21 mouse cellular contexts compared by ENCODE assay signal in genomic region chr12:15552979-15553680, GRCm38 (mm10).
DNase-seq lines count a peak whose midpoint lies in the region; ATAC-seq and TF ChIP-seq lines count a peak whose summit lies in the region.
"Had no signal": no experiment of that assay in that cellular context is flagged by ENCODE, and none has a peak within 500 bp of the region (broad histone marks: within the 10 kb centered on the region; RNA-seq: fewer than 3 reads in every experiment).

No protein-coding gene starts in this region.

- no peaks in the 10 kb centered on the region; the same call in 1 of the 2 replicates for H3K4me1 ChIP-seq in hindbrain, embryonic 15.5 days (replicated peaks)
- no peaks in the 10 kb centered on the region for H3K4me1 ChIP-seq in hindbrain, embryonic 12.5 days
- no peaks in the 10 kb centered on the region for H3K4me1 ChIP-seq in lung, postnatal 0 days (ENCODE audit: insufficient read depth, low read depth, low read length)
- H3K4me1 ChIP-seq in ES-E14 (ENCODE audit: control insufficient read depth in 2 of 2, insufficient read depth in 2 of 2, low read length in 2 of 2, poor library complexity in 1 of 2), result no peaks in the 10 kb centered on the region
- peaks cover 3% of the 10 kb centered on the region; the same call in 1 of the 2 replicates for H3K4me1 ChIP-seq in forebrain, postnatal 0 days (ENCODE audit: insufficient read depth)
- H3K4me1 ChIP-seq: embryonic facial prominence, embryonic 15.5 days; forebrain, embryonic 10.5 days; heart, embryonic 10.5 days; heart, embryonic 15.5 days had no signal

- no peak for TF ChIP-seq CTCF in lung, postnatal 0 days (IDR thresholded peaks at IDR 0.05)
- no peak for TF ChIP-seq CTCF in forebrain, postnatal 0 days (IDR thresholded peaks at IDR 0.05; ENCODE audit: low read depth)

- ATAC-seq in hindbrain, embryonic 15.5 days (ENCODE audit: low FRiP score, low read depth), result peak; percentile 54; the same call in 1 of the 2 replicates
- ATAC-seq in hindbrain, embryonic 12.5 days (ENCODE audit: low FRiP score), result no peak
- no peak; the same call in 1 of the 2 replicates for ATAC-seq in lung, postnatal 0 days
- no peak for ATAC-seq in forebrain, postnatal 0 days
- ATAC-seq: forebrain, embryonic 14.5 days had no signal

- WGBS in hindbrain, embryonic 15.5 days, result 70% methylated on average over 6 of the region's 6 CpGs
- WGBS in hindbrain, embryonic 12.5 days, result 74% methylated on average over 6 of the region's 6 CpGs
- 35% methylated on average over 6 of the region's 6 CpGs for WGBS in lung, postnatal 0 days
- 72% methylated on average over 6 of the region's 6 CpGs for WGBS in forebrain, postnatal 0 days

- no peak overlapping the region for H3K4me2 ChIP-seq in hindbrain, embryonic 15.5 days
- H3K4me2 ChIP-seq in hindbrain, embryonic 12.5 days (replicated peaks), result no peak overlapping the region
- no peak overlapping the region for H3K4me2 ChIP-seq in lung, postnatal 0 days (replicated peaks; ENCODE audit: low read depth, low read length)
- no peak overlapping the region for H3K4me2 ChIP-seq in forebrain, postnatal 0 days (ENCODE audit: low read depth)
- H3K4me2 ChIP-seq: embryonic facial prominence, embryonic 15.5 days; heart, embryonic 15.5 days had no signal

- peak; percentile 6 for DNase-seq in lung, postnatal 0 days (ENCODE audit: low spot score)
- DNase-seq in lung, postnatal 10 days, result no peak
- DNase-seq in ES-E14 (ENCODE audit: low read depth, low spot score), result no peak
- no peak for DNase-seq in forebrain, postnatal 0 days
- DNase-seq: adrenal gland, postnatal 10 days; cerebellum, adult 11 months; cerebellum, adult 8-10 months; cerebellum, postnatal 14 days; embryo, embryonic 11 days; gastrocnemius, postnatal 36 days; heart, adult 18-20 months; heart, postnatal 14 days had no signal

- no peaks in the 10 kb centered on the region for H3K36me3 ChIP-seq in hindbrain, embryonic 15.5 days
- H3K36me3 ChIP-seq in hindbrain, embryonic 12.5 days, result no peaks in the 10 kb centered on the region
- no peaks in the 10 kb centered on the region for H3K36me3 ChIP-seq in lung, postnatal 0 days (ENCODE audit: insufficient read depth, low read length)
- H3K36me3 ChIP-seq in ES-E14 (ENCODE audit: control insufficient read depth, insufficient read depth, low read length, poor library complexity, severe bottlenecking), result no peaks in the 10 kb centered on the region
- H3K36me3 ChIP-seq in forebrain, postnatal 0 days (ENCODE audit: insufficient read depth), result no peaks in the 10 kb centered on the region
- H3K36me3 ChIP-seq: embryonic facial prominence, embryonic 15.5 days; forebrain, embryonic 10.5 days; G1E; heart, embryonic 10.5 days; heart, embryonic 15.5 days had no signal

- H3K4me3 ChIP-seq in hindbrain, embryonic 15.5 days, result no peak overlapping the region
- H3K4me3 ChIP-seq in hindbrain, embryonic 12.5 days, result no peak overlapping the region
- no peak overlapping the region for H3K4me3 ChIP-seq in lung, postnatal 0 days (ENCODE audit: low read depth, low read length)
- H3K4me3 ChIP-seq in ES-E14 (ENCODE audit: insufficient read depth in 1 of 2, low read depth in 1 of 2, low read length in 2 of 2, poor library complexity in 1 of 2, severe bottlenecking in 1 of 2), result no peak overlapping the region
- H3K4me3 ChIP-seq in forebrain, postnatal 0 days (ENCODE audit: low read depth, low read length), result no peak overlapping the region
- H3K4me3 ChIP-seq: embryonic facial prominence, embryonic 15.5 days; erythroblast, embryonic 14.5 days; forebrain, embryonic 10.5 days; heart, embryonic 10.5 days; heart, embryonic 15.5 days had no signal

- no peaks in the 10 kb centered on the region for H3K9me3 ChIP-seq in hindbrain, embryonic 15.5 days
- H3K9me3 ChIP-seq in hindbrain, embryonic 12.5 days (replicated peaks), result no peaks in the 10 kb centered on the region
- H3K9me3 ChIP-seq in lung, postnatal 0 days (ENCODE audit: low read length), result no peaks in the 10 kb centered on the region
- no peaks in the 10 kb centered on the region for H3K9me3 ChIP-seq in ES-E14 (ENCODE audit: control insufficient read depth, insufficient read depth, low read depth, low read length)
- H3K9me3 ChIP-seq in forebrain, postnatal 0 days (ENCODE audit: low read length), result no peaks in the 10 kb centered on the region
- H3K9me3 ChIP-seq: embryonic facial prominence, embryonic 15.5 days; forebrain, embryonic 10.5 days; G1E; heart, embryonic 10.5 days; heart, embryonic 15.5 days had no signal

- no peak overlapping the region for H3K27ac ChIP-seq in hindbrain, embryonic 15.5 days (replicated peaks)
- H3K27ac ChIP-seq in hindbrain, embryonic 12.5 days, result no peak overlapping the region
- H3K27ac ChIP-seq in lung, postnatal 0 days (ENCODE audit: low read length), result no peak overlapping the region
- H3K27ac ChIP-seq in ES-E14 (ENCODE audit: insufficient read depth, low read depth, low read length, poor library complexity, severe bottlenecking), result no peak overlapping the region
- no peak overlapping the region for H3K27ac ChIP-seq in forebrain, postnatal 0 days (ENCODE audit: low read depth, low read length)
- H3K27ac ChIP-seq: embryonic facial prominence, embryonic 15.5 days; forebrain, embryonic 10.5 days; heart, embryonic 10.5 days; heart, embryonic 15.5 days had no signal

- H3K9ac ChIP-seq in hindbrain, embryonic 15.5 days, result no peak overlapping the region
- no peak overlapping the region for H3K9ac ChIP-seq in hindbrain, embryonic 12.5 days
- H3K9ac ChIP-seq in lung, postnatal 0 days (replicated peaks; ENCODE audit: low read depth), result no peak overlapping the region
- no peak overlapping the region for H3K9ac ChIP-seq in ES-E14 (ENCODE audit: insufficient read depth, low read depth, low read length, poor library complexity, severe bottlenecking)
- no peak overlapping the region for H3K9ac ChIP-seq in forebrain, postnatal 0 days
- H3K9ac ChIP-seq: embryonic facial prominence, embryonic 15.5 days; heart, embryonic 15.5 days had no signal

- TF ChIP-seq EP300 in lung, postnatal 0 days (IDR thresholded peaks at IDR 0.05), result peak; percentile 84

- in situ Hi-C loops in ES-E14 (cut with MboI; ENCODE audit: low sequenced_read_pairs in 2 of 2, unreplicated experiment in 2 of 2), result no loop called here

- H3K27me3 ChIP-seq in hindbrain, embryonic 15.5 days, result no peaks in the 10 kb centered on the region
- no peaks in the 10 kb centered on the region for H3K27me3 ChIP-seq in hindbrain, embryonic 12.5 days
- H3K27me3 ChIP-seq in lung, postnatal 0 days (replicated peaks; ENCODE audit: insufficient read depth, low read length), result no peaks in the 10 kb centered on the region
- no peaks in the 10 kb centered on the region for H3K27me3 ChIP-seq in forebrain, postnatal 0 days (ENCODE audit: insufficient read depth, low read length)
- H3K27me3 ChIP-seq: embryonic facial prominence, embryonic 15.5 days; heart, embryonic 15.5 days had no signal

TF ChIP-seq in ES-E14, 5 proteins besides CTCF, POLR2A, EP300 and RAD21:
- TF ChIP-seq HCFC1 (IDR thresholded peaks at IDR 0.05; ENCODE audit: borderline replicate concordance, insufficient read depth, low read length) (no peak), ZC3H11A (IDR thresholded peaks at IDR 0.05; ENCODE audit: borderline replicate concordance, low read depth, low read length) (no peak), ZNF384 (IDR thresholded peaks at IDR 0.05; ENCODE audit: low read depth, low read length) (peak; percentile 68)
